Mouse (Mus musculus) urinary bladder, adult 18-20 months (tissue): ENCODE data around the gene Wasf2.
A peak's percentile ranks its signal among the peaks of the same experiment; 100 is the strongest.

ENCODE experiments used
- DNase-seq, 2 experiments: peaks; one replicate each; pipeline ENCODE4 v3.0.0; 2022; ENCODE audit warnings: low spot score in 2 of 2, mixed read lengths in 2 of 2

Gene Wasf2

GRCm38 (mm10) chr4:133235415-133235814 is 105.1 kb downstream of the Wasf2 start:
- no peak for DNase-seq

- DNase-seq = no peak
Measured at GRCm38 (mm10) chr4:133237911-133238310, 107.6 kb downstream of the Wasf2 start.

- DNase-seq = peak in 1 of 2 experiments; percentile 88
Measured at GRCm38 (mm10) chr4:133240490-133240921, 110.2 kb downstream of the Wasf2 start, which contains the start of gene Map3k6. Gene Map3k6 (plus strand): TSS chr4:133240818.

GRCm38 (mm10) chr4:133240934-133241908 is 110.9 kb downstream of the Wasf2 start:
- DNase-seq = peak; percentile 86 to 92

DNA sequence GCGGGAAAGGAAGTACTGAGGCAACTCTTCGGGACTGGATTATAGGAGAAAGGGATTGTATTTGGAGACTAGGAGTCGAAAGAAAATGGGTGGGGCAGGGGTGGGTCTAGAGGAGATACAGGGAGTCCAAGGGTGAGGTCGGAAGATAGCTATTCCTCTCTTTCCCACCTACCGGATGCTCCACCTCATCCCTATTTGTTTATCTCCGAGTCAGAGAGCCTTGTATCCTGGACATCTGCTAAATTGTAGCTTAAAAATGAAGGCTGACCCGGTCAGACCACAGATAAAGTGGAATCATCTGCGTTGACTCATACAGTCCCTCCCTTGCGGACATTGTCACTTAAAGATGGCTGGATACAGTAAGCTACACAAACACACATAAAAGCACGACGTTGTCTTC is 111.6 kb downstream of the Wasf2 start:
- no peak for DNase-seq

DNA sequence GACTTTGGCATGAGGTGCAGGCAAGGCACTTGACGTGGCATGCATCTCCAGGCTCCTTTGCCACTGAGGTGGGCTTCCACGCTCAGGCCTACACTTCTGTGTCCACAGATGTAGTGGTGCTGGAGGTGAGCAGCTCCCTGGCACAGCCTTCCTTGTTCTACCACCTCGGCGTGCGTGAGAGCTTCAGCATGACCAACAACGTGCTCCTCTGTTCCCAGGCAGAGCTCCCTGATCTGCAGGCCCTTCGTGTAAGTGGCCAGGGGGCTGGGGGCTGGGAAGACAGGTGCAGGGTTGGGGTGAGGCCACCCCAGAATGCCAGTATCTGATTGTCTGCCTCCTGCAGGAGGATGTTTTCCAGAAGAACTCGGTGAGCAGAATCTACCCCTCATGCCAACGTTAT is 112.4 kb downstream of the Wasf2 start:
- no peak for DNase-seq

- no peak for DNase-seq
Measured at GRCm38 (mm10) chr4:133243538-133243937, 113.2 kb downstream of the Wasf2 start.

DNA sequence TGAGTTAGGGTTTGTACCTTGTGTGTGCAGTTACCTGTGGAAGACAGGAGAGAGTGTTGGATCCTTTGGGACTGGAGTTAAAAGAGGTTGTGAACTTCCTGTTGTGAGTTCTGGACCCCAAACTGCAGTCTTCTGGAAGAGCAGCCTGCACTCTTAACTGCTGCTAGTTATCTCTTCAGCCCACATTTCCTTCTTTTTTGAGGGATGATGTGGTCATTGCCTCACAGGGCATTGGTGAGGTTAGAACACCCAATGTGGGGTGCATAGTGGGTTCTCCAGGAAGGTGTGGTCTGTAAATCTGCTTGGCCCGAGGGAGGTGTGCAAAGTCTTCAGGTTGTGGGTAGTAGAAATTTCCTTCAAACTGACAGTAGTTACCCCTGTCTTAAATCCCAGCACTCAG is 114.0 kb downstream of the Wasf2 start:
- DNase-seq = no peak

- DNase-seq = no peak
Measured at GRCm38 (mm10) chr4:133247072-133247471, 116.8 kb downstream of the Wasf2 start.

DNA sequence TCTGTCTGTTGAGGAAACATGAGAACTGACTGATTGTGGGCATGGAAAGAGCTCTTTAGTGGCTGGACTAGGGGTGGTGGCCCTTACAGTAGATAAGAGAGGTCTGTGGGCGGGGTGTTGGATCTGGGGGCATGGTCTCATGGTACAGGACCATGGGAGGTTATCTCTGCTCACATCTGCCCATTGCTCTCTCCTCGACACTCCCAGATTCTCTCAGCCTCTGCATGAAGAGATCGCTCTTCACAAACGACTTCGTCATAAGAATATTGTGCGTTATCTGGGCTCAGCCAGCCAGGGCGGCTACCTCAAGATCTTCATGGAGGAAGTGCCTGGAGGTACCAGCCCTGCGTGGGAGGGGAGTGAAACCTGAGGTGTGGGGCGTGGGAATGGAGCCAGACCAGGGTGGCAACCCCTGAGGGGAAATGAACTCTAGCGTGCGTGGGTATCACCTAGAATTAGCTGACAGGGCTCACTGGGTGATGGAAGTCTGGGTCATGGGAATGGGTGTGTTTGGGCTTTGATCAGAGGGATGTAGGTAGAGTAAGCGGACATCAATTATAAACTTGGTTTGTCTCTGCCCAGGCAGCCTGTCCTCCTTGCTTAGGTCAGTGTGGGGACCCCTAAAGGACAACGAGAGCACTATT is 117.6 kb downstream of the Wasf2 start:
- DNase-seq = no peak
